Mouse (Mus musculus) olfactory bulb, adult 2 months (tissue): Measurements from ENCODE around the gene B4galnt2. TPM values are rescaled to one million over a fixed set of nuclear protein-coding genes. Genes with fewer than 3 reads are reported as not detected.

Experiments
- H3K27ac ChIP-seq: fragments of 200-500 bp; 2 replicates; pipeline ENCODE4 v1.5.1; 2012; ENCODE audit warnings: low read depth, low read length; ENCODE audit not compliant: insufficient read depth
- H3K4me1 ChIP-seq: fragments of 200-500 bp; 2 replicates; pipeline ENCODE4 v1.6.1; 2012; ENCODE audit warnings: low read length; ENCODE audit not compliant: control insufficient read depth, insufficient read depth
- H3K4me3 ChIP-seq: fragments of 200-500 bp; 2 replicates; pipeline ENCODE4 v1.5.1; 2012; ENCODE audit warnings: mild to moderate bottlenecking, low read depth, low read length, moderate library complexity; ENCODE audit not compliant: insufficient read depth
- CTCF ChIP-seq: fragments of 200-500 bp; IDR thresholded peaks from 2 replicates; pipeline ENCODE4 v1.5.1; 2012; ENCODE audit warnings: low read depth, mild to moderate bottlenecking, low read length, moderate library complexity; ENCODE audit not compliant: insufficient read depth
- POLR2A ChIP-seq: fragments of 200-500 bp; IDR thresholded peaks from 2 replicates; pipeline ENCODE4 v1.6.1; 2012; ENCODE audit warnings: mild to moderate bottlenecking, low read depth, low read length, moderate library complexity; ENCODE audit not compliant: insufficient read depth
- WGBS: fragments of 180-500 bp; shearing (Covaris S2); methylation state at CpG from one replicate; pipeline ENCODE4 v1.1.7; 2018; 5-methylcytosine and 5-hydroxymethylcytosine counted together
- polyA plus RNA-seq: library from polyadenylated mRNA; stranded (reverse); fragments of >200 nt; gene quantifications from 2 replicates; pipeline ENCODE4 v1.2.4, GENCODE M21; 2012; ENCODE audit warnings: low replicate concordance; ENCODE audit not compliant: missing spikeins, insufficient read depth, insufficient read length

Gene B4galnt2
- polyA plus RNA-seq, 1 experiment: not detected

DNA sequence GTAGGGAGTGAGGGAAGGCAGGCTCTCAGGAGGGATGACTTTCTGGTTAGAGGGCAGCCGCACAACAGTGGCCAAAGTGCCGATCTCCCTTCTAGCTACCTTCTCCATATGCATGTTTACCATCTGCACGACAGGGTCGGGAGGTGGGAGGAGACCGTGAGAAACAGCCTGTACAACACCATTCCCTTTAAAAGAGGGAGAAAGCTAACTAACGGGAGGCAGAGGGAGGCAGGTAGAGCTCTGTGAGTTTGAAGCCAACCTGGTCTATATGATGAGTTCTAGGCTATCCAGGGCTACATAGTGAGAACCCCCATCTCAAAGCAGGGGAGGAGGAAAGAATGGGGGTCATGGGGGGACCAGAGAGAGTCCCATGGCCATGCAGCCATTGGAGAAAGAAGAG, 78.9 kb downstream of the B4galnt2 start:
- Histone ChIP-seq H3K27ac (no peak overlapping the region), H3K4me3 (no peak overlapping the region), H3K4me1 (peaks cover 22% of the 10 kb centered on the region)
- no peak for TF ChIP-seq CTCF
- no peak for TF ChIP-seq POLR2A
- 58% methylated on average over 6 of the region's 6 CpGs for WGBS

GRCm38 (mm10) chr11:95834742-95835710, 79.7 kb downstream of the B4galnt2 start:
- TF ChIP-seq CTCF (no peak), POLR2A (no peak)
- 51% methylated on average over 15 of the region's 15 CpGs for WGBS
- Histone ChIP-seq H3K4me3 (no peak overlapping the region), H3K4me1 (peaks cover 30% of the 10 kb centered on the region), H3K27ac (no peak overlapping the region)

- H3K4me1 ChIP-seq: peaks cover 30% of the 10 kb centered on the region
- WGBS: 19% methylated on average over 22 of the region's 22 CpGs
- no peak overlapping the region for H3K4me3 ChIP-seq
- no peak for TF ChIP-seq POLR2A
- H3K27ac ChIP-seq: no peak overlapping the region
Measured at GRCm38 (mm10) chr11:95834143-95834667, 80.5 kb downstream of the B4galnt2 start.

GRCm38 (mm10) chr11:95833631-95834142, 81.0 kb downstream of the B4galnt2 start:
- Histone ChIP-seq H3K4me3 (no peak overlapping the region), H3K27ac (no peak overlapping the region; the same call in 1 of the 2 replicates), H3K4me1 (peaks cover 30% of the 10 kb centered on the region)
- WGBS: 16% methylated on average over 18 of the region's 18 CpGs
- no peak for TF ChIP-seq CTCF
- TF ChIP-seq POLR2A: no peak

- H3K4me1 ChIP-seq: peaks cover 30% of the 10 kb centered on the region
- WGBS: 63% methylated on average over 8 of the region's 8 CpGs
- H3K27ac ChIP-seq: no peak overlapping the region; the same call in 1 of the 2 replicates
- no peak for TF ChIP-seq POLR2A
- no peak for TF ChIP-seq CTCF
- H3K4me3 ChIP-seq: no peak overlapping the region
Measured at GRCm38 (mm10) chr11:95833006-95833570, 81.6 kb downstream of the B4galnt2 start.

DNA sequence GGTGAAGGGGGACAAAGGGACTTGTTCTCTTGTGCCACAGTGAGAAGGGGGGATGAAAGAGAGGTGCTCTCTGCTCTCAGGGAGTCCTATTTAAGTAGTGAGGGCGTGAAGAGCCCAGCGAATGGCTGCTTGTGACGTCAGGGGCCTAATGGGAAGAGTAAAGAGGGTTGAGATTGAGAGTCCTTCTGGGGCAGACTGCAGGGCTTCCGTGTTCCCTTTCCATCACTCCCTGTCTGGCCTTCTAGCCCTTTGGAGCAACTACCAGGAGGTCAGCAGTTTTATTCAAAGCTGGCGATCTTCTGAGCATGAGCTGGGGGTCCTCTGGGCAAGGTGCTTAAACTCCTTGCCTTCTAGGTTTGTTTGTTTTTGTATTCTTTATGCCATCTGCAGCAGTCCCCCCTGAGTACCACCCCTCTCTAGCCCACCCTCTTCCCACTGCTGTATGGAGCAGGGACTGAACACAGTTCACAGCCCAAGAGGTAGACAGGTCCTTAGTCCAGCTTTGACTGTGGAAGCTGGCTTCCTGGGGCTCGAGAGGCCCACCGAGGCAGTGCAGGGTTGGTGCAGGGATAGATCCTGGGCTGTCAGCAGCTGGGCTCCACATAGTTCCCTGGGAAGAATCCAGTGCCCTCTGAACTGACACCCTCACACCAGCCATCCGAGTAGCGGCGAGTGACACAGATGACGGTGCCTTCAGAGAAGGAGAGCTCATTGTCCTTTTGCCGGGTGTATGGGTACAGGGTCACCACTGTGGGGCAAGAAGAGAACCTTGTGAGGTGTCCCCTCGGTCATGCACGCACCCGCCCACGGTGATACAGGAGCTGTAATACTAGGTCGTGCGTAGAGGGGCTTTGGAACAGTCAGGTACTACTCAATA, 82.3 kb downstream of the B4galnt2 start:
- no peak for TF ChIP-seq CTCF
- TF ChIP-seq POLR2A: no peak
- peaks cover 30% of the 10 kb centered on the region for H3K4me1 ChIP-seq
- H3K27ac ChIP-seq: no peak overlapping the region
- no peak overlapping the region for H3K4me3 ChIP-seq
- WGBS: 76% methylated on average over 18 of the region's 18 CpGs

GRCm38 (mm10) chr11:95831641-95832040, 83.0 kb downstream of the B4galnt2 start:
- TF ChIP-seq CTCF: no peak
- TF ChIP-seq POLR2A: no peak
- Histone ChIP-seq H3K4me3 (no peak overlapping the region), H3K27ac (no peak overlapping the region), H3K4me1 (peaks cover 24% of the 10 kb centered on the region)
- WGBS: 42% methylated on average over 15 of the region's 15 CpGs

GRCm38 (mm10) chr11:95831276-95831619, 83.4 kb downstream of the B4galnt2 start:
- no peak for TF ChIP-seq POLR2A
- 42% methylated on average over 10 of the region's 10 CpGs for WGBS
- Histone ChIP-seq H3K4me3 (no peak overlapping the region), H3K4me1 (peaks cover 23% of the 10 kb centered on the region), H3K27ac (no peak overlapping the region)
